Mouse (Mus musculus) v-Abl transformed pro-B cells (cell line): ENCODE results near the gene Hdac5.

Experiments
- in situ Hi-C, 2 experiments: fragments of 400-800 bp; cut with MboI; formaldehyde crosslinking; loops; one replicate each; pipeline ENCODE4 v1.15.1; 2025; ENCODE audit not compliant: unreplicated experiment in 2 of 2

Gene Hdac5

DNA sequence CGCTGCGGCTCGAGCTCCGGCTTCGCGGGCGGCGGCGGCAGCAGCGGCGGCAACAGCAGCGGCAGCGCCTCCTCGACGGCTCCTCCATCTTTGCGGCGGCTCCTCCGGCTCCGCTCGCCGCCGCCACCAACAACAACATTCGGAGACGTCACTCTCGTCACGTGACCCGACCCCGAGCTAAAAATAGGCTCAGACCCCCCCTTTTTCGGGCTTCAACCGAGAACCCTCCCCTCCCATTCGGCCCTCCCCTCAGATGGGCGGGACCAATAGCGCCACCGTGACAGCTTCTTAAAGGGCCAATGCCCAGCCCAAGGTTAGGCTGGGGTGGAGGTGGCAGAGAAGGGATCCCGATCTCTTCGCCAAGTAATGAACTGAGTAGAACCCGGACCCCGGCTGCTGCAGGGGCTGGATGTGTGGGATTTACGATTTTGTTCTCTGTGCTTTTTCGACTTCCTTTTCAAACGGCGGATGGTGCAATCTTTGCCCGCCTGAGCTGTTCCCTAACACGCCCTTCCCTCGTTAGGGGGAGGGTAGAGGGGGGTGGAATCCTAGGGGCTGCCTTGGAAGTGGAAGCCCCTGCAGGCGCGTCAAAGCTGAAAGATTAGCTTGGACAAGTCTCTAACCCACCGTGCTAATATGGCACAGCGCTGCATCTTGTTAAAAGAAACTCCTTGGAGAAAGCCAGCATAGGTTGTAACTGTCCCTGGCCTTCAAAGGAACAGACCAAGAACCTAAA is at the start of gene Hdac5:
Gene Hdac5, minus strand, starts transcription at position 161 of the 736 bp plus-strand sequence.
- in situ Hi-C loops: loop anchor here (10.0 to 25.0 kb wide), 2 partner anchors 165 to 443 kb away; partner anchors contain the start of gene Etv4 (in 1 of the 2)

DNA sequence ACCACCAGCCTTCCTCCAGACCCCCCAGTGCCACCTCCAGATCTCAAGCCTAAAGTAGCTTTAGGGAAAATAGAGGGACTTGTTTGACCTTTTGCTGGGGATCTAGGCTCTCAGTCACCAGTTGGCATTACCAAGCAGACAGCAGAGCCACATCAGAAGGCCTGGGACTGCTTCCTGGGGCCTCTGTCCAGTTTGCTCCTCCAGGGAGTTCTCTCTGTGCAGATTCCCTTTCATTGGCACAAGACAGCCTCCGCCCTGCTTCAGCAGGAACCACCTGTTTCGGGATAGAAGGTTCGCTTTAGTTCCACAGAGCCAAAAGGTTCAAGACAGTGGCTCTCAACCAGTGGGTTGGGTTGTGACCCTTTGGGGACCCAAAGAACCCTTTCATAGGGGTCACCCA is 49.6 kb upstream of the Hdac5 start:
- in situ Hi-C loops: loop anchor here in 1 of 2 experiments (5.0 kb wide), 1 partner anchor 42 kb away; no protein-coding TSS in a partner anchor

DNA sequence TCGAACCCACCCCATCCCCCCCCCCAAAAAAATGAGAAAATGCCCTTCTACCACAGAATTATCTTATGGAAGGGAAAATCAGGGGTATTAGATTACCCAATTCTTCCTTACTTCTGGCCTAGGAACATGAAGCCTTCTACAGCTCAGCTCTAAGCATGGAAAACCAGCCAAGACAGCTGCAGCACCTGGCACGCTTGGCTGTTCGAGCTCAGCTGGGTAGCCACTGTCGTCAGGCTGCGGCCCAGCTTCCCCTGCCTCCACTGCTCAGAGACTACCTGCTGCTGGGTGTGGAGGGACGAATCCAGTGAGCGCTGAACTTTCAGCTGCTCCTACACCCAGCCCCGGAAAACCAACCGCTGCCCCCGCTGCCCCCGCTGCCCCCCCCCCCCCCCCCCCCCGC is 47.8 kb upstream of the Hdac5 start:
- in situ Hi-C loops: loop anchor here in 1 of 2 experiments (5.0 kb wide), 1 partner anchor 40 kb away; no protein-coding TSS in a partner anchor

DNA sequence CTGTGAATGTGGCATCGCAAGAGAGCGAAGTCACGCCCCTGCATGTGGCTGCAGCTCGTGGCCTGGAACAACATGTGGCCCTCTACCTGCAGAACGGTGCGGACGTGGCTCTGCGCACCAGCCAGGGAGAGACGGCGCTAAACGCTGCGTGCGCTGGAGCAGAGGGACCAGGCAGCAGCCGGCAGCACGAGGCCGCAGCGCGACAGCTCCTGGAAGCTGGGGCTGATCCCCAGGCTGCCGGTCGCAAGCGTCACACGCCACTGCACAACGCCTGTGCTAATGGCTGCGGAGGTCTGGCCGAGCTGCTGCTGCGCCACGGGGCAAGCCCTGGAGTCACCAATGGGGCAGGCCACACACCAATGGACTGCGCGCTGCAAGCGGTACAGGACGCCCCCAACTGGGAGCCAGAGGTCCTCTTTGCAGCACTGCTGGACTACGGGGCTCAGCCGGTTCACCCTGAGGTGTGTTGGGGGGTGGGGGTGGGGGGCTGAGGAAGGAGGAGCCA is 46.5 kb upstream of the Hdac5 start:
- in situ Hi-C loops: loop anchor here in 1 of 2 experiments (5.0 kb wide), 1 partner anchor 39 kb away; no protein-coding TSS in a partner anchor

DNA sequence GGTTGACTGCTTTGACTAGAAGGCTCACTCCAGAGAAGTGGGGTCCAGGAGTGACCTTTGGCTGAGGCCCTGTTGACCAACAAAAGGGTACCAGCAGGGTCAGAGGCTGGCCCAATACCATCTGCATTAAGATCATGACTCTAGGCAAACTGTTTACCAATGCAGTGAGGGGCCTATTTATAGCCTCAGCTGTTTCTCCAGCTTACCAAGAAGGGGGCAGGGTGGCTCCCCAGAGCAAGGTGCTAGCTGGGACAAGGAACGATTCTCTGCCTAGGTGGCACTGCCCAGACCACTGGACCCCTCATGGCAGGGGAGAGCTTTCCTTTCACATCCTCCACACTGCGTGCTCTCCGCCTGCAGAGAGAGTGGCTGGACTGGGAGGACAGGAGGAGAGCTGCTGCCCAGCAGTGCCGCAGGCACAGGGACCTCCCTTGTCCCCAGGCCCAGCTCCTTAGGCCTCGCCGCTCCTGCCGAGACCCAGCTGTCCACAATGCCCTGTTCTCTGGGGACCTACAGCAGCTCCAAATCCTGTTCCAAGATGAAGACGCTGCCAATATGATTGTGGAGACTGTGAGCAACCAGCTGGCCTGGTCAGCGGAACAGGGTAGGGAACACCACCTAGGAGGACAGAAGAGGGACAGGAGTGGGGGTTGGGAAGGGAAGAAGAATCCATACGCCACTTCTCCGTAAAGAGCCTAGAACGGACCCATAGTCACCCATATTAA is 38.7 kb upstream of the Hdac5 start, which contains the start of gene Asb16:
Gene Asb16, plus strand, starts transcription at position 224 of the 725 bp plus-strand sequence.
- in situ Hi-C loops: loop anchor here in 1 of 2 experiments (5.0 kb wide), 1 partner anchor 201 kb away; no protein-coding TSS in a partner anchor

DNA sequence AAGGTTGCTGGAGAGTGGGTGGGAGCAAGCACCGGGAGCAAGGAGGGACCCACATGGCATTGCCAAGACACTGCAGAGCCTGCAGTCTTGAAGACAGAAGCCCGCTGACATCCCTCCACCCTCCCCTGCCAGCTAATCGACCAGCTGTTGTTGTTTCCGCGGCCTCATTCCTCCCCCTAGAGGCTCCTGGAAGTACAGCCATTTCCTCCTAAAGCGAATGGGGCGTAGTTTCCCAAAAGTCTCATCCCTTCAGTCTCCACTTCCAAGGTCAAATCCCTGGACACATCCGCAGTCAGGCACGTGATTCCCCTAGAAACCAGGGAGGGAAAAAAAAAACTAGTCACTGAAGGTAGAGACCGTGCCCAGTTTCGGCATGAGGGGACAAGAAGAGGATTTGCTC is 37.5 kb upstream of the Hdac5 start:
- in situ Hi-C loops: loop anchor here in 1 of 2 experiments (5.0 kb wide), 1 partner anchor 200 kb away; no protein-coding TSS in a partner anchor

DNA sequence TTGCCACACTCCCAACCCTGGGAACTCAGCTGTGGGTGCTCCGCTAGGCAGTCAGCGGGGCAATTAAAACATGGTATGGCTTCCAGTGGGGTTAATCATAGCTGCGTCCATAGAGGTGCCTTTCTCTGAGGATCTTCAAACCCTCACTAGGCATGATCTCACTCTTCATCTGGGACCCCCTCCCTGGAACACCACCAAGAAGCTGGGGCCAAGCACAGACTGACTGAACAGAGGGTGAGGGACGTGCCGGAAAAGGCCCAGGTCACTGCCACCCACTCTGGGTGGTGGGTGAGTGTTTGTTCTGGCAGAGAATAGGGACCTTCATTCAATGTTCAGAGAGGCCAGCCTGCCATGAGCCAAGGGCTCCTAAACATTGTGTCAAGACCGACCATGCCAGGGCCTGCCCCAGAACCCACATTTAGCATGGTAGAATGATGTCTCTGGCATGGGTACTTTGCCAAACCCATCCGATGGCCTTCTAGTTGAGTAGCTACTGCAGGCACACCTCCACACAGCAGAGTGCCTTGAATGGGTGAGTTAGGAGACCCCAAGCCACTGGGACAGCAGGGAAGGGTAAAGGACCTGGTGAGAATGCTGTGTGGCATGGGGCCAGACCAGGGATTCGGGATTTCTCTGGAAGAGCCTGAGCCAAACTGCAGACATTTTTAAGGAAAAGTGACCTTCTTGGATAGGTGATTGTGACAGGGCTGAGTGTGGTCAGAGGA is 36.8 kb upstream of the Hdac5 start:
- in situ Hi-C loops: loop anchor here in 1 of 2 experiments (5.0 kb wide), 1 partner anchor 199 kb away; no protein-coding TSS in a partner anchor

DNA sequence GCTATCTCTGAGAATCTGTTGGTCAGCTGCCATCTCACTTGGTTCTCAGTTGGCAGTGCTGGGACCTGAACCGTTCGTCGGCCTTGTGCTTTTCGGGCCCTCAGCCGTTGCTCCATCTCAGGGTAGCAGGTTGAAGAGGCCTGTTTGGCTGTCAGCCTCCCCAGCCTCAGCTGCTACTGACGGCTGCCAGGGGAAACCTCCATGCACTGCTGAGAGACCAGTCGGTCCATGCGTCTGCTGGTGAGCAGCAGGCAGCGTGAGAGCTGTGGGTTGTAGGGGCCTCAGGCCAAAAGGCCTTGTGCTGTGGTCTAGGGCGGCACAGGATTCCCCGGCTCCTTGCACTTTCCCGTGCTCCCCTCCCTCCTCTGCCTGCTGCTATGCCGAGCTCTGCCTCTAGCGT is 35.9 kb upstream of the Hdac5 start:
- in situ Hi-C loops: loop anchor here in 1 of 2 experiments (5.0 kb wide), 1 partner anchor 199 kb away; no protein-coding TSS in a partner anchor

DNA sequence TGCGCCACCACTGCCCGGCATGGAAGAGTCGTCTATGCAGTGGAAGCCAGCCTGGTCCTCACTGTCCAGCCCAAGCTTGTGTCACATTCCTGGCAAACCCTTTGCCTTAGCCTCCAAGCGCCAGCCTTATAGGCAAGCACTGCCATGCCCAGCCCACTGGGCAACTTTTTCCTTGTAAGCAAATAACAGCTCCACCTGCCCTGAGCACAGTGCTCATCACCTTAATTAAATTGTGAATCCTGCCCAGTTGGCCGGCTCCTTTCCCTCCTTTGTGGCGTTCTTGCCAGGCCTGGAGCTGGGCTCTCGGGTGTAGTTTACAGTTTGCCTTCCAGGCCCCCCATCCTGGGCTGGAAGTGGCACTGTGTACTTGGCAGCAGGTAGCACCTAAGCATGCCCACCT is 33.2 kb upstream of the Hdac5 start:
- in situ Hi-C loops: no loop called here

DNA sequence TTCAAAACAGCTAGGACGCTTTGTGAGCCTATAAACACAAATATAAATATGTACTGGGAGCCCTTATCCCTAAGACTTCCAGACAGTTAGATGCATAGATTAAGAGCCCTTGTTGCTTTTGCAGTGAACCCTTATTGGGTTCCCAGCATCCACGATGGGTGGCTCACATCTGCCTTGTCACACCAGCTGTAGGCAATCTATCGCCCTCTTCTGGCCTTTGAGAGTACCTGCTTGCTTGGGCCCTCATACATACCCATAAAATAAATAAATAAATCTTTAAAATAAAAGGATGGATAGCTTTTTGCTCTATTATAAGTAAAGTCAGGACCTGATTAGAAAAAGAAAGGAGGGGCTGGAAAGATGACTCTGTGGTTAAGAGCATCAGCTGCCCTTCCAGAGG is 28.6 kb upstream of the Hdac5 start:
- in situ Hi-C loops: loop anchor here in 1 of 2 experiments (5.0 kb wide), 1 partner anchor 191 kb away; no protein-coding TSS in a partner anchor

DNA sequence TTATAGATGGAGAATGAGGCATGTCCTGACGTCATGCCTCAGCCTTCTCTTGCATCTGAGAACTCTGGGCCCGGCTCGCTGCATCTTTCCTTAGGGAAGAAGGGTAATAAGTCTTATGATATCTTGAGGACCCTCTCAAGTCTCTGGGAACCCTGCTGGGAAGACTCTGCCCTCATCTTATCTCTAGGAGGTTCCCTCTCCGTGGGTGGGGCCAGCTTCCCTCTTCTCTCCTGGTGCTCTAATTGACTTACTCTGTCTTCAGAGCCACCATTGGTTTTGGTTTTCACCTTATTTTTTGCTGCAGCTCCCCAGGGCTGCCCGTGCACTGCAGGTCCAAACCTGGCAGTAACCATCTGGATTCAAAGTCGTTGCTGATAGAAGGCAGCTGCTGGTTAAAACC is 28.1 kb upstream of the Hdac5 start:
- in situ Hi-C loops: loop anchor here in 1 of 2 experiments (5.0 kb wide), 1 partner anchor 191 kb away; no protein-coding TSS in a partner anchor

DNA sequence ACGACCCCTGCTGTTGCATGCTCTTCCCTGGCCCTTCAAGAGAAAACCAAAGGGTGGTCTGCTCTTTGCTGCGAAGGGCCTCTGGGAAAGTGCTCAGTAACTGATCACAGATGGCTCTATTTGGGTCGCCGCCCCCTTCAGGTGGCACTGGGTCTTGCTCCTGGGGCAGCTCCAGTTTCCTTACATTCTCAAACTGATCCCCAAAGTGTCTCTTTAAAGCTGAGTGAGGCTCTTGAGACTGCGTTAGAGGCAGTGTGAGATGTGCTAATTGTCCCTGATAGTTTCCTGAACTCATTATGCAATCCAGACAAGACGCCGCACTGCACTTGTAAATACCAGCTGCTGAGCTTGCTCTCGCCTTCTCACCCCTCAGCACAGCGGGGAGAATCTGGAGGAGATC is 27.5 kb upstream of the Hdac5 start:
- in situ Hi-C loops: loop anchor here in 1 of 2 experiments (5.0 kb wide), 1 partner anchor 190 kb away; no protein-coding TSS in a partner anchor

DNA sequence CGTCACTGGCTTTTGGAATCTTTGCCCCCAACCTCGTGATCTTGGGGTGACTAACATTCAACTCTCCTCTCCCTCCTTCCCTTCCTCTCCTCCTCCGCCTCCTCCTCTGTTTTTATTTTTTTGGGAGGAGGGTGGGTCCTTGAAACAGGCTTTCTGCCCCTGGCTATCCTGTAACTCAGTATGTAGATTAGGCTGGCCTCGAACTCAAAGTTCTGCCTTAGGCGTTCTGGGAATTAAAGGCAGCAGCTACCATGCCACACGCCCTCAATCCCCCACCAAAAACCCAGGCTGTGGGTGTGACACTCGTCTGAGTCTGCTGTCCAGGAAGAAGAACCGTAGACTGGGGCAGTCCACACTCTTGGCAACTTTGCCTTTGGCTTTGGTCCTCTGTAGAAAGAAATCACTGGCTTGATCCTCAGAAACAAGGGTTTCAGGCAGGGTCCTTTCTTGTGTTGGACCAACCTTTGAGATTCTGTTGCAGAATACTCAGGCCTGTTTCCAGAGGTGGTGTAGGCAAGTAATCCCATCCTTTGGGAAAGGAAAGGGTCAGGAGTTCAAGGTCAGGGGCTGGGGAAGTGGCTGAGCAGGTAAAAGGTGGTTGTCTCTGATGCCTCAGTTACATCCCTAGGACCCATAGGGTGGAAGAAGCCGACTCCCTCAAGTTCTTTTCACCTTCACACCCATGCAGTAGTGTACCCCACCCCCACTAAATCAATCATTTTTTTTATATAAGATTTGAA is 19.6 kb upstream of the Hdac5 start:
- in situ Hi-C loops: loop anchor here in 1 of 2 experiments (25.0 kb wide), 1 partner anchor 462 kb away; the partner anchor contains the start of gene Etv4

DNA sequence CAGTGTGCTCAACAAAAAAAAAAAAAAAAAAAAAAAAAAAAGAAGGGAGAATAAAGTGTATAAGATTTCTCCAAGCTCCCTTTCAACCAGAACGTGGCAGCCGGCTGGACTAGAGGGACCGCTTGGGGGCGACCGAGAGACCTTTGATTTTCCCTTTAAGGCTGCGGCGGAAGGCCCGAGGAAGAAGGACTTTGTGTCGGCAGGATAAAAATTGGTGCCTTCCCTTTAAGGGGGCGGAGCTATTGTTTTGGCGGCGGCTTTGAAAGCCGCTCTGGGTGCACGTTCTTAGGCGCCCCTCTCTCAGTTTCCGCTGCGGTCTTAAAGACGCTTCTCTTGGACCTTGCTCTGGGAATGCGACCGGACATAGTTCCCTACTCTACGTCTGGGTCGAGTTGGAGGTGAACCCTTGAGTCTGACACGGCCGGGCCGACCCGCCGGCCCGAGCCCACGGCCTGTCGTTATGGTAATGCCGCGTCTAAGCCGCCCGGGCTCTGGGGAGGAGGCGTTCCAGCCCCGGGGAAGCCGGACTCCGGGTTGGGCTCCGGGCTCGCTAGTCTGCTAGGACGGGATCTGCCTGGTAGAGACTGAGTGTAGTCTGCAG is 18.8 kb upstream of the Hdac5 start, which contains the start of gene BC030867:
Gene BC030867, plus strand, starts transcription at position 253 of the 601 bp plus-strand sequence.
- in situ Hi-C loops: loop anchor here in 1 of 2 experiments (25.0 kb wide), 1 partner anchor 461 kb away; the partner anchor contains the start of gene Etv4

DNA sequence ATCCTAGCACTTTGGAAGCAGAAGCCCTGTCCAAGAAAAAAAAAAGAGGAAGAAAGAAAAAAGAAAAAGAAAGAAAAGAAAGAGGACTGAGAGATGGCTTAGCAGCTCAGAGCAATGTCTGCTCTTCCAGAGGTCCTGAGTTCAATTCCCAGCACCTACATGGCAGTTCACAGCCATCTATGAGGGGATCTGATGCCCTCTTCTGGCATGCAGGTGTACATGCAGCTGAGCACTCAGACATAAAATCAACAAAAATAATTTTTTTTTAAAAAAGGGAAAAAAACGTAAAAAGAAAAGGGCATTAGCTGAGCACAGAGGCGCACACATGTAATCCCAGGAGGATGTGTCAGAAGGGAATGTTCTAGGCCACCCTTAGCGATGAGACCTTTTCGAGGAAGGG is 16.9 kb upstream of the Hdac5 start:
- in situ Hi-C loops: loop anchor here in 1 of 2 experiments (25.0 kb wide), 1 partner anchor 460 kb away; the partner anchor contains the start of gene Etv4

DNA sequence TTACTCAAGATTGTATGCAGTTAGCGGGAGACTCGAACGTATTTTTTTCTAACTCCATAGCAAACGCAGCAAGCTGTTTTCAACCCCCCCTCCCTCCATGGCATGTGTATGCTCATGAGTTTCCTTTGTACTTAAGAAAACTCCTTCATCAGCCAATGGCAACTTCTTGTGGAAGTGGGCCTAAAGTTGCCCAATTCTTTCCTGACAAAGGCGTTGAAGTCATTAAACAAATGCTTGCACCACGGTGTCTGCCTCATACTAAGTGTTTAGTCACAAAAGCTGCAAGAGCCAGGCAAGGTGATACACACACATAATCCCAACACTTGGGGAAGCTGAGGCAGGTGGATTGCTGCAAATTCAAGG is 16.3 kb upstream of the Hdac5 start:
- in situ Hi-C loops: loop anchor here in 1 of 2 experiments (25.0 kb wide), 1 partner anchor 459 kb away; the partner anchor contains the start of gene Etv4

DNA sequence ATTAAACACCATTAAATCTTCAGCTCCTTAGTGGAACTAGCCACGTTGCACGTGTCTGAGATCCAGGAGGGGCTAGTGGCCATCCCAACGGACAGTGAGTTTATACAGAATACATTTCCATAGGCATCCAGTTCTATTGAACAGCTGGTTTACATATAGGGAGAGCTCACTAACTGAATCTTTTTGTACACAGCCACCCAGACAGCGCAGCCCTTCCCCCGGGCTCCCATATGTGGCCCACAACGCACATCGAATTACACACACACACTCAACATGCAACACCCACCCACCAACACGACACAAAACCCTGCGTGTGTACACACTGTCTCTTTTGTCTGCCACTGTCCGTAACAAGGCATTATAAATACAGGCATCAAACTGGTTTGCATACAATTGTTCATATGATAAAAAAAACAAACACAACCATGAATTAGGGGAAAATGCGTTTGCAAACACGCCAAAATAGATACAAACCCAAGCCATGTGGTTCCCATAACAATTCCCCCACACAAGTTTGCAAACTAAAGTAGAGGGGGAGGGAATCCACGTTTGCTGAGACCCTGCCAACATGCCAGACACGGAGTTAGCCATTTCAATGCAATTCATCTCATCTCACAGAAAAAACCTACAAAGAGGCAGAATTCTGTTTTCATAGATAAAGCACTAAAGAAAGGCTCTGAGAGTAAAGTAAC is 15.8 kb upstream of the Hdac5 start:
- in situ Hi-C loops: loop anchor here in 1 of 2 experiments (25.0 kb wide), 1 partner anchor 458 kb away; the partner anchor contains the start of gene Etv4
